Mouse (Mus musculus) liver, embryonic 11.5 days (tissue): ENCODE data around the gene Zbtb11. TPM values are rescaled to one million over a fixed set of nuclear protein-coding genes. Genes with fewer than 3 reads are reported as not detected.

ENCODE experiments used
- ATAC-seq: fragments of 200-750 bp; cut with Nextera tagmentation; replicated peaks from 2 replicates; pipeline ENCODE4 v1.8.0; 2017; ENCODE audit warnings: moderate number of reproducible peaks, mild to moderate bottlenecking, moderate TSS enrichment, moderate library complexity; ENCODE audit not compliant: low FRiP score
- DNase-seq: peaks from one replicate; pipeline ENCODE4 v3.0.0-alpha.2; 2017; ENCODE audit warnings: low spot score
- H3K27ac ChIP-seq: fragments of 300-500 bp; sonication (generic); 2 replicates; pipeline ENCODE4 v1.5.1; 2014; ENCODE audit warnings: mild to moderate bottlenecking, low read depth, low read length, control low read depth
- H3K27me3 ChIP-seq: fragments of 300-500 bp; sonication (generic); replicated peaks from 2 replicates; pipeline ENCODE4 v1.6.1; 2014; ENCODE audit warnings: low read length, mixed read lengths; ENCODE audit not compliant: control insufficient read depth, insufficient read depth
- H3K36me3 ChIP-seq: fragments of 300-500 bp; sonication (generic); 2 replicates; pipeline ENCODE4 v1.6.1; 2014; ENCODE audit warnings: mild to moderate bottlenecking, low read length, moderate library complexity, mixed read lengths; ENCODE audit not compliant: control insufficient read depth, insufficient read depth
- H3K4me1 ChIP-seq: fragments of 300-500 bp; sonication (generic); replicated peaks from 2 replicates; pipeline ENCODE4 v1.6.1; 2014; ENCODE audit warnings: low read length, mixed read lengths; ENCODE audit not compliant: control insufficient read depth, insufficient read depth
- H3K4me2 ChIP-seq: fragments of 300-500 bp; sonication (generic); 2 replicates; pipeline ENCODE4 v1.6.1; 2014; ENCODE audit warnings: mild to moderate bottlenecking, control low read depth, moderate library complexity
- H3K4me3 ChIP-seq: fragments of 300-500 bp; sonication (generic); 2 replicates; pipeline ENCODE4 v1.5.1; 2014; ENCODE audit warnings: low read depth, low read length, control low read depth
- H3K9ac ChIP-seq: fragments of 300-500 bp; sonication (generic); 2 replicates; pipeline ENCODE4 v1.6.1; 2014; ENCODE audit warnings: low read depth, low read length, control low read depth
- H3K9me3 ChIP-seq: fragments of 300-500 bp; sonication (generic); 2 replicates; pipeline ENCODE4 v1.6.1; 2016; ENCODE audit warnings: low read length, inconsistent platforms, mixed read lengths; ENCODE audit not compliant: control insufficient read depth
- WGBS: fragments of 180-500 bp; shearing (Covaris S2); extraction: QIAGEN DNeasy Blood & Tissue Kit; methylation state at CpG from one replicate; pipeline ENCODE4 v1.1.7; 2014; 5-methylcytosine and 5-hydroxymethylcytosine counted together
- polyA plus RNA-seq: library from polyadenylated mRNA; unstranded; fragments of >200 nt; fragmentation: Nextera tagmentation; extraction: Ambion mirVana; gene quantifications from 2 replicates; pipeline ENCODE4 v1.2.1, GENCODE M21; 2014

Zbtb11 gene
- polyA plus RNA-seq, 1 experiment from 2014 or later: 21.7 TPM

DNA sequence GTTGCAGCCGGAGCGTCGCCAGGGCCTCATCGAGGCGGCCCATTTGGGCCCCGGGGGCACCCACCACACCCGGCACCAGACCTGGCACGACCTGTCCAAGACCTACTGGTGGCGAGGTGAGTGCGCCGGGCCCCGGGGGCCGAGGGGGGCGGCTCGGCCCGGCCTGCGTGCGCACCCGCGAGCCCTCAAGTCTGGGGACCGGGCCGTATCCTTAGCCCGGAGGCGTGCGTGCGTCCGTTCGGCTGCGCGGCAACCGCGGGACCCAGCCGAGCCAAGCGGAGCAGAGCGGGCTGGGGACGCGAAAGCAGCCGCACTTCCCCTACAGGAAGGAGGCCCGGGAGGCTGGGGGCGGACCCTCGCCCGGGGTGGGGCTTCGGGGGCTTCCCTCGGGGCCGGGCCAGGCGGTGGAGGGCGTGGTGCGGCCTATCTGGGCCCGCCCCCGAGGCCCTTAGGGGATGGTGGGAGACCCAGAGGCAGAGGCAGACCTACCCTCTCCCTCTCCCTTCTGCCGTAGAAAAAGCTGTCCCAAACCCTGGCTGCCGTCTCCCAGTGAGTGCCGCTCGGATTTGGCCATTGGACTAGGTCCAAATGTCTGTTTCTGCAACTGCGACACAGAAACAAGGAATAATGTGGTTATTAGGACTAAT, 696 bp downstream of the Zbtb11 start:
- no peaks in the 10 kb centered on the region for H3K9me3 ChIP-seq
- H3K4me2 ChIP-seq: peak overlapping the region; percentile 88
- peak; percentile 91 for DNase-seq
- peak overlapping the region; percentile 96 for H3K9ac ChIP-seq
- H3K27ac ChIP-seq: peak overlapping the region; percentile 86
- H3K4me1 ChIP-seq: peaks cover 25% of the 10 kb centered on the region
- no peaks in the 10 kb centered on the region for H3K27me3 ChIP-seq
- peak; percentile 86 for ATAC-seq
- H3K36me3 ChIP-seq: peaks cover 22% of the 10 kb centered on the region
- whole genome bisulfite sequencing: under 1% methylated on average over 55 of the region's 55 CpGs
- peak overlapping the region; percentile 99 for H3K4me3 ChIP-seq

GRCm38 (mm10) chr16:55974903-55975285, 1.2 kb downstream of the Zbtb11 start:
- 7% methylated on average over 14 of the region's 14 CpGs for WGBS
- H3K4me1 ChIP-seq: peaks cover 21% of the 10 kb centered on the region
- ATAC-seq: no peak

DNA sequence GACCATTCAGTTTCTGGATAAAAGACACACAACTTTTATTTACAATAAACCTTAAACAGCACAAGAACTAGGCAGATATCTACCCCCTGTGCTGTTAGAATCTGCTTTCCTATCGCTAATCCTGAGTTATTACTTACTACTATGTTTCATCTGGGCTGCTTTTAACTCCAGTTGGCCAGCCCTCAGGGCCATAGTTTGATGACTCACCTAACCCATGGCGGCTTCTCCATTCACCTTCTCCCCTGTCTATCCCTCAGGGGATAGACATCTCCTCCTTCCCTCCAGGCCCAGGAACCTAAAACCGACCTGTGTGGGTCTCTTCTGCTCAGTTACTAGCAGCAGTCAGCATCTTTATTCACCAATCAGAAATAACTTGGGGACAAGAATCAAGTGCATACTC, 12.3 kb downstream of the Zbtb11 start:
- ATAC-seq (no peak), DNase-seq (no peak)
- H3K9ac ChIP-seq: no peak overlapping the region
- H3K9me3 ChIP-seq: no peaks in the 10 kb centered on the region
- no peak overlapping the region for H3K4me3 ChIP-seq
- no peak overlapping the region for H3K4me2 ChIP-seq
- whole genome bisulfite sequencing: 78% methylated on average over 3 of the region's 3 CpGs
- H3K27ac ChIP-seq: no peak overlapping the region
- H3K36me3 ChIP-seq: peaks cover 18% of the 10 kb centered on the region
- H3K4me1 ChIP-seq: no peaks in the 10 kb centered on the region
- no peaks in the 10 kb centered on the region for H3K27me3 ChIP-seq

More at GRCm38 (mm10) chr16:55974903-55975285, 1.2 kb downstream of the Zbtb11 start:
- Histone ChIP-seq H3K9me3 (no peaks in the 10 kb centered on the region), H3K27ac (no peak overlapping the region), H3K4me3 (peak overlapping the region; percentile 99), H3K36me3 (peaks cover 16% of the 10 kb centered on the region), H3K27me3 (no peaks in the 10 kb centered on the region), H3K9ac (peak overlapping the region; percentile 96), H3K4me2 (peak overlapping the region; percentile 88)
- DNase-seq: no peak

GRCm38 (mm10) chr16:55990311-55990710, 16.6 kb downstream of the Zbtb11 start:
- no peak overlapping the region for H3K4me3 ChIP-seq
- H3K27me3 ChIP-seq: no peaks in the 10 kb centered on the region
- peaks cover 17% of the 10 kb centered on the region for H3K36me3 ChIP-seq
- H3K4me1 ChIP-seq: no peaks in the 10 kb centered on the region
- no peak for ATAC-seq
- H3K27ac ChIP-seq: no peak overlapping the region
- WGBS: 93% methylated on average over 4 of the region's 4 CpGs
- no peak overlapping the region for H3K9ac ChIP-seq
- H3K9me3 ChIP-seq: no peaks in the 10 kb centered on the region
- no peak overlapping the region for H3K4me2 ChIP-seq
- no peak for DNase-seq

- H3K27me3 ChIP-seq: no peaks in the 10 kb centered on the region
- 89% methylated on average over 2 of the region's 2 CpGs for WGBS
- no peaks in the 10 kb centered on the region for H3K9me3 ChIP-seq
- H3K9ac ChIP-seq: no peak overlapping the region
- no peak for DNase-seq
- no peak for ATAC-seq
- H3K27ac ChIP-seq: no peak overlapping the region
- H3K4me3 ChIP-seq: no peak overlapping the region
- H3K36me3 ChIP-seq: peaks cover 14% of the 10 kb centered on the region
- H3K4me2 ChIP-seq: no peak overlapping the region
- no peaks in the 10 kb centered on the region for H3K4me1 ChIP-seq
These were observed 20.6 kb downstream of the Zbtb11 start for GRCm38 (mm10) chr16:55994235-55994634.

GRCm38 (mm10) chr16:56006798-56007197, 33.1 kb downstream of the Zbtb11 start:
- ATAC-seq (no peak), DNase-seq (no peak)
- Histone ChIP-seq H3K4me1 (no peaks in the 10 kb centered on the region), H3K4me3 (no peak overlapping the region), H3K27me3 (no peaks in the 10 kb centered on the region), H3K36me3 (peaks cover 16% of the 10 kb centered on the region; the same call in 1 of the 2 replicates), H3K27ac (no peak overlapping the region), H3K9me3 (no peaks in the 10 kb centered on the region), H3K9ac (no peak overlapping the region), H3K4me2 (no peak overlapping the region)
- WGBS: 92% methylated on average over 11 of the region's 11 CpGs

DNA sequence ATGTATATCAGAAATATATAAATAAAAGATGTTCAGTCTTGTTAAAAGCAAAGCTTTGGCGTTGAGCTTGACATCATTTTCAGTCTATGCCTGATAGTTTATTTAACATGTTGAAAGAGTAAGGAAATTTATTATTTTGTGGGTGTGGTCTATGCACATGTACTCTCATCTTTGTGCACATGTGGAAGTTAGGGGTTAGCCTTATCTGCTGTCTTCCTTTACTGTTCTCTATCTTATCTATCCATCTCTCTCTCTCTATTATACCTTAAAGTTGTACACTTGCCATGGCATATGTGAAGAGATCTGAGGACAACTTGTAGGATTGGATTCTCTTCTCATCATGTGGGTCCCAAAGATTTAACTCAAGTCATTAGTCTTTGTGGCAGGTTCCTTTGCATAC, 35.2 kb downstream of the Zbtb11 start:
- H3K4me2 ChIP-seq: no peak overlapping the region
- H3K9me3 ChIP-seq: no peaks in the 10 kb centered on the region
- no peak for DNase-seq
- no peak overlapping the region for H3K27ac ChIP-seq
- peaks cover 15% of the 10 kb centered on the region; the same call in 1 of the 2 replicates for H3K36me3 ChIP-seq
- no peaks in the 10 kb centered on the region for H3K4me1 ChIP-seq
- no peak for ATAC-seq
- H3K27me3 ChIP-seq: no peaks in the 10 kb centered on the region
- WGBS: 84% methylated on average over 1 of the region's 1 CpGs
- H3K4me3 ChIP-seq: no peak overlapping the region
- H3K9ac ChIP-seq: no peak overlapping the region

- peak; percentile 51; the same call in 1 of the 2 replicates for ATAC-seq
These were observed 39.4 kb downstream of the Zbtb11 start for GRCm38 (mm10) chr16:56012789-56013743.

More at GRCm38 (mm10) chr16:56012789-56013743, 39.4 kb downstream of the Zbtb11 start:
- Histone ChIP-seq H3K4me1 (no peaks in the 10 kb centered on the region), H3K27me3 (no peaks in the 10 kb centered on the region), H3K4me3 (no peak overlapping the region), H3K36me3 (peaks cover 9% of the 10 kb centered on the region), H3K4me2 (no peak overlapping the region), H3K27ac (no peak overlapping the region), H3K9me3 (no peaks in the 10 kb centered on the region), H3K9ac (no peak overlapping the region)
- 91% methylated on average over 10 of the region's 10 CpGs for WGBS
- DNase-seq: no peak
